Mouse (Mus musculus) lung, postnatal 0 days (tissue): ENCODE measurements at regions not wholly inside any gene's neighbourhood (a gene's known extent, or its start where the extent isn't known, plus 50 kb on each side); places are given as distances from the start of the nearest gene placed in this dataset.

ENCODE experiments used
- CTCF ChIP-seq: IDR thresholded peaks from 2 replicates; pipeline ENCODE4 v1.5.1; 2016; ENCODE audit warnings: antibody characterized with exemption, mild to moderate bottlenecking
- EP300 ChIP-seq: IDR thresholded peaks from 2 replicates; pipeline ENCODE4 v1.6.1; 2016; ENCODE audit warnings: antibody characterized with exemption, mild to moderate bottlenecking, control low read depth

DNA sequence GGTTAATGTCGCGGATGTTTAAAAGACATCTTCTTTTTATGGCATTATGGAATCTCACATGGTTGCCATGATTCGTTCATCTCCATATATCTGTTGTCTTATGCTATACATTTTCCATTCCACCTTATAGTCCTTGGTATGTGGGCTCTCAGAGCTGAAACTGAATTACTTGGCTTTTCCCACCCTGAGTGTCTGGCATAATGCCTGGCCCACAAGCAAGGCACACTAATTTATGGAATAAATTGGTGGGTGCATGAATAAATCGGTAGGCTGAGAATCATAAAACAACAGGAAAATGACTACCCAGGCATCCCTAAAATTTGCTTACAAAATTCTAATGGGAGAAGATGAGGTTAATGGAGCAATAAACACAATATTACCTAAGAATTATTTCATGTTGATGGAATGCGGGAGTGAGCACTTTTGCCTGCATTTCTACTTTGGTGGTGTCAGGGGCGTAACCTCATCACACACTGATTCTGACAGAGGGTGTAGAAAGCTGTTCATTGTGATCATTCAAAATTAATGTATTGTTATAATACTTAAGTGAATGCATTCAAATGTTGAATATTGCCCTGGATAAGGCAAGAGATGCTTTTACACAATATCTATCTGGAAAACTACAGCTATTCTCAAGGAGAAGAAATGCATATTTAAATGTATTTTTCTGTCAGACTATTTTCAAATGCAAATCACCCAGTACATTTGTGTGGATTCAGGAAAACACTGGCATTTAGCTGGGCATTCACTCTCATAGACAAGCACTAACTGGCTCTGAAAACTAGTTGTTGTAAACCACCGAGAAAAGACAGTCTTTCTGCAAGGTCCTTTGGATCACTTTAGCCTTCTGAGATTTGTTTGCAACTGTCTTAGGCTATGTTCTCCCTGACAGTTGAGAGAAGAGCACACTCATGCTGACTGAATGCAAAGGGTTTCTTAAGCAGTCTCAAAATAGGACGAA lies 190.1 kb downstream of the Pcdh18 start:
- TF ChIP-seq CTCF (no peak), EP300 (no peak)
